ENCODE assay signal across 27 mouse cellular contexts in genomic region chr3:132894086-132894485, GRCm38 (mm10). TPM values are rescaled to one million over a fixed set of nuclear protein-coding genes. Genes with fewer than 3 reads are reported as not detected.
DNase-seq lines count a peak whose midpoint lies in the region; ATAC-seq and TF ChIP-seq lines count a peak whose summit lies in the region.
"Had no signal": no experiment of that assay in that cellular context is flagged by ENCODE, and none has a peak within 500 bp of the region (broad histone marks: within the 10 kb centered on the region; RNA-seq: fewer than 3 reads in every experiment).

No protein-coding gene starts in this region.

- TF ChIP-seq POLR2A in cerebellum, adult 2 months (IDR thresholded peaks at IDR 0.05; ENCODE audit: borderline replicate concordance, insufficient read depth, low read length) = no peak

- ATAC-seq in heart, embryonic 12.5 days (ENCODE audit: insufficient number of reproducible peaks, low FRiP score) = 0 out of 2 replicates have a peak, but pooled peaks have one; percentile 33
- ATAC-seq in heart, embryonic 15.5 days (replicated peaks; ENCODE audit: insufficient number of reproducible peaks, insufficient read depth, low FRiP score, low read depth) = no peak
- ATAC-seq in heart, embryonic 16.5 days (replicated peaks; ENCODE audit: extremely low read depth, insufficient read depth, low FRiP score) = peak; percentile 65; the same call in 1 of the 2 replicates
- peak; percentile 53; the same call in 1 of the 2 replicates for ATAC-seq in heart, postnatal 0 days (ENCODE audit: insufficient read depth, low read depth)
- ATAC-seq: CD4-positive, CD25-positive, alpha-beta regulatory T cell, adult 4 months; forebrain, embryonic 13.5 days; forebrain, embryonic 16.5 days; hindbrain, embryonic 16.5 days; inflammation-experienced regulatory T-cells, adult 6 months; intestine, embryonic 16.5 days had no signal

- no peaks in the 10 kb centered on the region for H3K9me3 ChIP-seq in heart, embryonic 12.5 days (replicated peaks)
- H3K9me3 ChIP-seq in heart, embryonic 15.5 days (replicated peaks) = no peaks in the 10 kb centered on the region
- no peaks in the 10 kb centered on the region for H3K9me3 ChIP-seq in heart, embryonic 16.5 days (replicated peaks; ENCODE audit: control insufficient read depth, low read length)
- no peaks in the 10 kb centered on the region for H3K9me3 ChIP-seq in heart, postnatal 0 days (replicated peaks; ENCODE audit: control insufficient read depth, low read length)
- H3K9me3 ChIP-seq: forebrain, embryonic 10.5 days; forebrain, embryonic 13.5 days; hindbrain, embryonic 12.5 days had no signal

- no peak overlapping the region for H3K4me3 ChIP-seq in heart, embryonic 12.5 days
- no peak overlapping the region for H3K4me3 ChIP-seq in heart, embryonic 15.5 days
- H3K4me3 ChIP-seq in heart, embryonic 16.5 days (ENCODE audit: low read length) = no peak overlapping the region
- H3K4me3 ChIP-seq in heart, postnatal 0 days (ENCODE audit: low read depth, low read length) = no peak overlapping the region
- H3K4me3 ChIP-seq in cerebellum, adult 2 months (replicated peaks; ENCODE audit: insufficient read depth, low read depth, low read length) = no peak overlapping the region
- H3K4me3 ChIP-seq: forebrain, embryonic 10.5 days; forebrain, embryonic 13.5 days; hindbrain, embryonic 12.5 days had no signal

- 47% methylated on average over 7 of the region's 7 CpGs for WGBS in heart, embryonic 12.5 days
- 33% methylated on average over 7 of the region's 7 CpGs for WGBS in heart, embryonic 15.5 days
- 37% methylated on average over 7 of the region's 7 CpGs for WGBS in heart, embryonic 16.5 days
- WGBS in heart, postnatal 0 days = 27% methylated on average over 7 of the region's 7 CpGs
- 74% methylated on average over 7 of the region's 7 CpGs for WGBS in cerebellum, adult 2 months

- H3K9ac ChIP-seq in heart, embryonic 12.5 days = no peak overlapping the region
- no peak overlapping the region for H3K9ac ChIP-seq in heart, embryonic 15.5 days
- no peak overlapping the region for H3K9ac ChIP-seq in heart, embryonic 16.5 days (ENCODE audit: low read length)
- H3K9ac ChIP-seq in heart, postnatal 0 days (replicated peaks; ENCODE audit: low read depth, low read length) = no peak overlapping the region
- H3K9ac ChIP-seq: forebrain, embryonic 13.5 days; hindbrain, embryonic 12.5 days had no signal

- no peaks in the 10 kb centered on the region for H3K27me3 ChIP-seq in heart, embryonic 12.5 days (replicated peaks)
- no peaks in the 10 kb centered on the region for H3K27me3 ChIP-seq in heart, embryonic 15.5 days
- H3K27me3 ChIP-seq in heart, embryonic 16.5 days (ENCODE audit: control insufficient read depth, insufficient read depth, low read length) = no peaks in the 10 kb centered on the region
- no peaks in the 10 kb centered on the region for H3K27me3 ChIP-seq in heart, postnatal 0 days (ENCODE audit: control insufficient read depth, insufficient read depth, low read length)
- H3K27me3 ChIP-seq in cerebellum, adult 2 months (ENCODE audit: control insufficient read depth, insufficient read depth, low read length) = no peaks in the 10 kb centered on the region
- H3K27me3 ChIP-seq: forebrain, embryonic 13.5 days; hindbrain, embryonic 12.5 days had no signal

- no peak for TF ChIP-seq CTCF in heart, postnatal 0 days (IDR thresholded peaks at IDR 0.05; ENCODE audit: low read depth)
- TF ChIP-seq CTCF in cerebellum, adult 2 months (IDR thresholded peaks at IDR 0.05; ENCODE audit: borderline replicate concordance, insufficient read depth, low read depth, low read length) = no peak

- peaks cover 20% of the 10 kb centered on the region for H3K4me1 ChIP-seq in heart, embryonic 12.5 days (replicated peaks)
- peaks cover 7% of the 10 kb centered on the region; the same call in 1 of the 2 replicates for H3K4me1 ChIP-seq in heart, embryonic 15.5 days (replicated peaks)
- H3K4me1 ChIP-seq in heart, embryonic 16.5 days (ENCODE audit: control insufficient read depth, insufficient read depth, low read length) = peaks cover 7% of the 10 kb centered on the region
- H3K4me1 ChIP-seq in heart, postnatal 0 days (ENCODE audit: control insufficient read depth, insufficient read depth) = no peaks in the 10 kb centered on the region
- no peaks in the 10 kb centered on the region for H3K4me1 ChIP-seq in cerebellum, adult 2 months (ENCODE audit: control insufficient read depth, insufficient read depth, low read length)
- H3K4me1 ChIP-seq: forebrain, embryonic 10.5 days; forebrain, embryonic 13.5 days; hindbrain, embryonic 12.5 days had no signal

- no peak overlapping the region for H3K27ac ChIP-seq in heart, embryonic 12.5 days (ENCODE audit: poor library complexity, severe bottlenecking)
- no peak overlapping the region for H3K27ac ChIP-seq in heart, embryonic 15.5 days
- no peak overlapping the region for H3K27ac ChIP-seq in heart, embryonic 16.5 days (ENCODE audit: low read length)
- no peak overlapping the region for H3K27ac ChIP-seq in heart, postnatal 0 days (ENCODE audit: low read depth)
- no peak overlapping the region for H3K27ac ChIP-seq in cerebellum, adult 2 months (ENCODE audit: insufficient read depth, low read length)
- H3K27ac ChIP-seq: forebrain, embryonic 10.5 days; forebrain, embryonic 13.5 days; hindbrain, embryonic 12.5 days had no signal

- DNase-seq in heart, adult 9 months (ENCODE audit: low spot score in 2 of 2) = no peak
- no peak for DNase-seq in heart, postnatal 25 days (ENCODE audit: low spot score)
- no peak for DNase-seq in heart, postnatal 0 days (ENCODE audit: low spot score)
- no peak for DNase-seq in cerebellum, adult 8-10 months
- DNase-seq in cerebellum, adult 2 months = no peak
- DNase-seq: adrenal gland, adult 2 months; adrenal gland, postnatal 14 days; cerebellum, adult 11 months; cerebellum, adult 9-10 months; cerebellum, postnatal 14 days; gastrocnemius, postnatal 10 days; gastrocnemius, postnatal 36 days; kidney, adult 18-20 months; kidney, adult 9 months had no signal

- intact Hi-C loops in heart, postnatal 25 days (cut with DNase I) = no loop called here

- TF ChIP-seq EP300 in heart, postnatal 0 days (IDR thresholded peaks at IDR 0.05; ENCODE audit: low read depth) = no peak

- H3K4me2 ChIP-seq in heart, embryonic 12.5 days = no peak overlapping the region
- peak overlapping the region; percentile 37 for H3K4me2 ChIP-seq in heart, embryonic 15.5 days
- peak overlapping the region; percentile 27 for H3K4me2 ChIP-seq in heart, embryonic 16.5 days (ENCODE audit: low read depth, low read length)
- peak overlapping the region; percentile 0; the same call in 1 of the 2 replicates for H3K4me2 ChIP-seq in heart, postnatal 0 days (ENCODE audit: low read depth, low read length)
- H3K4me2 ChIP-seq: forebrain, embryonic 13.5 days; hindbrain, embryonic 12.5 days had no signal

- H3K36me3 ChIP-seq in heart, embryonic 12.5 days = no peaks in the 10 kb centered on the region
- no peaks in the 10 kb centered on the region for H3K36me3 ChIP-seq in heart, embryonic 15.5 days
- no peaks in the 10 kb centered on the region for H3K36me3 ChIP-seq in heart, embryonic 16.5 days (ENCODE audit: control insufficient read depth, insufficient read depth)
- no peaks in the 10 kb centered on the region for H3K36me3 ChIP-seq in heart, postnatal 0 days (replicated peaks; ENCODE audit: control insufficient read depth, insufficient read depth, low read length)
- H3K36me3 ChIP-seq: forebrain, embryonic 10.5 days; hindbrain, embryonic 12.5 days had no signal

RNA-seq across cellular contexts. Expression of gene Npnt, which starts 56.0 kb away (rescaled TPM):
- 23.7 and 25.1 TPM in 2 replicates for polyA plus RNA-seq in heart, embryonic 12.5 days (2016; fragmentation: Nextera tagmentation; extraction: Ambion mirVana)
- 11.4 and 21.9 TPM in 2 replicates for polyA plus RNA-seq in heart, embryonic 15.5 days (2015; fragmentation: Nextera tagmentation; extraction: Ambion mirVana)
- 1 to 10 TPM; 2.7 to 4.6 TPM for total RNA-seq in heart, postnatal 25 days (2021)
- polyA plus RNA-seq in heart, embryonic 16.5 days (2015; fragmentation: Nextera tagmentation; extraction: Ambion mirVana) = 11.7 and 20.5 TPM in 2 replicates
- total RNA-seq in heart, postnatal 0 days (2014; rRNA removed; ENCODE audit: low replicate concordance) = 0.73 and 1.6 TPM in 2 replicates
- 2.1 and 2.4 TPM in 2 replicates for polyA plus RNA-seq in heart, postnatal 0 days (2015; fragmentation: Nextera tagmentation; extraction: Ambion mirVana)
- 3.4 and 3.6 TPM in 2 replicates for polyA plus RNA-seq in cerebellum, adult 2 months (2012; rRNA removed)
- total RNA-seq: granulocyte monocyte progenitor cell, adult 5-6 weeks; MEL had no signal
